Mouse (Mus musculus) lung, embryonic 15.5 days (tissue): ENCODE data around the gene Zdhhc18. TPM values are rescaled to one million over a fixed set of nuclear protein-coding genes. Genes with fewer than 3 reads are reported as not detected.

Experiments used
- ATAC-seq: fragments of 200-750 bp; cut with Nextera tagmentation; 2 replicates; pipeline ENCODE4 v1.8.0; 2017; ENCODE audit warnings: moderate number of reproducible peaks, borderline replicate concordance; ENCODE audit not compliant: low FRiP score, low TSS enrichment; ENCODE audit errors: extremely low read depth
- H3K27ac ChIP-seq: fragments of 300-500 bp; sonication (generic); 2 replicates; pipeline ENCODE4 v1.5.1; 2015; ENCODE audit warnings: moderate library complexity, mild to moderate bottlenecking, inconsistent platforms
- H3K27me3 ChIP-seq: fragments of 300-500 bp; sonication (generic); 2 replicates; pipeline ENCODE4 v1.6.1; 2015; ENCODE audit warnings: inconsistent platforms
- H3K36me3 ChIP-seq: fragments of 300-500 bp; sonication (generic); 2 replicates; pipeline ENCODE4 v1.6.1; 2015; ENCODE audit warnings: inconsistent platforms
- H3K4me1 ChIP-seq: fragments of 300-500 bp; sonication (generic); 2 replicates; pipeline ENCODE4 v1.6.1; 2015; ENCODE audit warnings: inconsistent platforms
- H3K4me2 ChIP-seq: fragments of 300-500 bp; sonication (generic); 2 replicates; pipeline ENCODE4 v1.6.1; 2015; ENCODE audit warnings: inconsistent platforms, mild to moderate bottlenecking, moderate library complexity
- H3K4me3 ChIP-seq: fragments of 300-500 bp; sonication (generic); 2 replicates; pipeline ENCODE4 v1.5.1; 2015; ENCODE audit warnings: mild to moderate bottlenecking, inconsistent platforms
- H3K9ac ChIP-seq: fragments of 300-500 bp; sonication (generic); 2 replicates; pipeline ENCODE4 v1.6.1; 2015; ENCODE audit warnings: inconsistent platforms
- H3K9me3 ChIP-seq: fragments of 300-500 bp; sonication (generic); 2 replicates; pipeline ENCODE4 v1.6.1; 2016; ENCODE audit warnings: inconsistent platforms
- WGBS: fragments of 180-500 bp; shearing (Covaris S2); methylation state at CpG from one replicate; pipeline ENCODE4 v1.1.7; 2015; 5-methylcytosine and 5-hydroxymethylcytosine counted together
- polyA plus RNA-seq: library from polyadenylated mRNA; unstranded; fragments of >200 nt; fragmentation: Nextera tagmentation; extraction: Ambion mirVana; gene quantifications from 2 replicates; pipeline ENCODE4 v1.2.1, GENCODE M21; 2015

Gene Zdhhc18
- polyA plus RNA-seq, 1 experiment from 2014 or later = 6.2 TPM

GRCm38 (mm10) chr4:133645680-133646079, 4.3 kb downstream of the Zdhhc18 start:
- no peaks in the 10 kb centered on the region for H3K27me3 ChIP-seq
- WGBS = 32% methylated on average over 21 of the region's 21 CpGs
- ATAC-seq = no peak

GRCm38 (mm10) chr4:133645195-133645594, 4.8 kb downstream of the Zdhhc18 start:
- no peak for ATAC-seq
- H3K4me2 ChIP-seq = no peak overlapping the region
- H3K9ac ChIP-seq = no peak overlapping the region
- H3K9me3 ChIP-seq = 0 out of 2 replicates have a peak, but pooled peaks cover 6% of the 10 kb centered on the region
- no peaks in the 10 kb centered on the region for H3K36me3 ChIP-seq
- H3K27me3 ChIP-seq = no peaks in the 10 kb centered on the region
- no peak overlapping the region for H3K4me3 ChIP-seq
- H3K27ac ChIP-seq = no peak overlapping the region
- WGBS = 85% methylated on average over 3 of the region's 3 CpGs
- 0 out of 2 replicates have a peak, but pooled peaks cover 3% of the 10 kb centered on the region for H3K4me1 ChIP-seq

More at GRCm38 (mm10) chr4:133645680-133646079, 4.3 kb downstream of the Zdhhc18 start:
- H3K4me1 ChIP-seq = 0 out of 2 replicates have a peak, but pooled peaks cover 3% of the 10 kb centered on the region
- no peak overlapping the region for H3K4me3 ChIP-seq
- H3K27ac ChIP-seq = no peak overlapping the region
- H3K36me3 ChIP-seq = no peaks in the 10 kb centered on the region
- peak overlapping the region; percentile 4; the same call in 1 of the 2 replicates for H3K4me2 ChIP-seq
- no peak overlapping the region for H3K9ac ChIP-seq
- H3K9me3 ChIP-seq = 0 out of 2 replicates have a peak, but pooled peaks cover 6% of the 10 kb centered on the region

GRCm38 (mm10) chr4:133634043-133634410, 15.9 kb downstream of the Zdhhc18 start:
- Histone ChIP-seq H3K27ac (no peak overlapping the region), H3K4me3 (no peak overlapping the region), H3K4me2 (no peak overlapping the region), H3K9me3 (no peaks in the 10 kb centered on the region), H3K27me3 (no peaks in the 10 kb centered on the region), H3K9ac (0 out of 2 replicates have a peak overlapping the region, but pooled peaks have one; percentile 89), H3K4me1 (peaks cover 27% of the 10 kb centered on the region), H3K36me3 (no peaks in the 10 kb centered on the region)
- ATAC-seq = no peak
- 75% methylated on average over 5 of the region's 5 CpGs for WGBS

- Histone ChIP-seq H3K36me3 (no peaks in the 10 kb centered on the region), H3K27ac (peak overlapping the region; percentile 59), H3K27me3 (no peaks in the 10 kb centered on the region), H3K9ac (peak overlapping the region; percentile 89), H3K4me3 (peak overlapping the region; percentile 84), H3K4me2 (peak overlapping the region; percentile 95), H3K9me3 (no peaks in the 10 kb centered on the region), H3K4me1 (peaks cover 27% of the 10 kb centered on the region)
- ATAC-seq = peak; percentile 85
- 7% methylated on average over 38 of the region's 47 CpGs for WGBS
Measured at GRCm38 (mm10) chr4:133633332-133634042, 16.5 kb downstream of the Zdhhc18 start.

- Histone ChIP-seq H3K36me3 (no peaks in the 10 kb centered on the region), H3K4me1 (peaks cover 27% of the 10 kb centered on the region), H3K9me3 (no peaks in the 10 kb centered on the region), H3K4me2 (peak overlapping the region; percentile 95), H3K4me3 (peak overlapping the region; percentile 84), H3K9ac (peak overlapping the region; percentile 89), H3K27me3 (no peaks in the 10 kb centered on the region), H3K27ac (peak overlapping the region; percentile 59)
- peak; percentile 40; the same call in 1 of the 2 replicates for ATAC-seq
- 1% methylated on average over 68 of the region's 69 CpGs for WGBS
Measured at GRCm38 (mm10) chr4:133632483-133633327, 17.2 kb downstream of the Zdhhc18 start.

- no peaks in the 10 kb centered on the region for H3K27me3 ChIP-seq
- ATAC-seq = no peak
- peak overlapping the region; percentile 59; the same call in 1 of the 2 replicates for H3K27ac ChIP-seq
- H3K9me3 ChIP-seq = no peaks in the 10 kb centered on the region
- peak overlapping the region; percentile 84 for H3K4me3 ChIP-seq
- WGBS = 33% methylated on average over 9 of the region's 9 CpGs
- peaks cover 2% of the 10 kb centered on the region; the same call in 1 of the 2 replicates for H3K36me3 ChIP-seq
- peak overlapping the region; percentile 95 for H3K4me2 ChIP-seq
- H3K4me1 ChIP-seq = peaks cover 30% of the 10 kb centered on the region
- peak overlapping the region; percentile 89 for H3K9ac ChIP-seq
Measured at GRCm38 (mm10) chr4:133631769-133632411, 18.1 kb downstream of the Zdhhc18 start.

- no peaks in the 10 kb centered on the region for H3K27me3 ChIP-seq
- peak overlapping the region; percentile 84; the same call in 1 of the 2 replicates for H3K4me3 ChIP-seq
- no peak overlapping the region; the same call in 1 of the 2 replicates for H3K27ac ChIP-seq
- H3K9me3 ChIP-seq = no peaks in the 10 kb centered on the region
- WGBS = 70% methylated on average over 14 of the region's 14 CpGs
- H3K9ac ChIP-seq = 0 out of 2 replicates have a peak overlapping the region, but pooled peaks have one; percentile 17
- peaks cover 33% of the 10 kb centered on the region for H3K4me1 ChIP-seq
- H3K4me2 ChIP-seq = peak overlapping the region; percentile 95
- peaks cover 3% of the 10 kb centered on the region; the same call in 1 of the 2 replicates for H3K36me3 ChIP-seq
- ATAC-seq = no peak
Measured at GRCm38 (mm10) chr4:133631071-133631768, 18.7 kb downstream of the Zdhhc18 start.

- Histone ChIP-seq H3K9ac (no peak overlapping the region), H3K27me3 (no peaks in the 10 kb centered on the region), H3K4me3 (no peak overlapping the region), H3K9me3 (no peaks in the 10 kb centered on the region), H3K4me2 (no peak overlapping the region), H3K27ac (no peak overlapping the region), H3K36me3 (peaks cover 7% of the 10 kb centered on the region; the same call in 1 of the 2 replicates), H3K4me1 (peaks cover 36% of the 10 kb centered on the region)
- 87% methylated on average over 8 of the region's 8 CpGs for WGBS
- no peak for ATAC-seq
Measured at GRCm38 (mm10) chr4:133630326-133630920, 19.5 kb downstream of the Zdhhc18 start.

GRCm38 (mm10) chr4:133629191-133629590, 20.8 kb downstream of the Zdhhc18 start:
- peaks cover 11% of the 10 kb centered on the region; the same call in 1 of the 2 replicates for H3K36me3 ChIP-seq
- H3K4me1 ChIP-seq = peaks cover 36% of the 10 kb centered on the region
- H3K4me2 ChIP-seq = no peak overlapping the region
- H3K9me3 ChIP-seq = no peaks in the 10 kb centered on the region
- H3K27ac ChIP-seq = no peak overlapping the region
- H3K9ac ChIP-seq = no peak overlapping the region
- 74% methylated on average over 7 of the region's 7 CpGs for WGBS
- no peaks in the 10 kb centered on the region for H3K27me3 ChIP-seq
- no peak overlapping the region for H3K4me3 ChIP-seq
- no peak for ATAC-seq

- H3K9ac ChIP-seq = no peak overlapping the region
- H3K36me3 ChIP-seq = peaks cover 12% of the 10 kb centered on the region; the same call in 1 of the 2 replicates
- H3K27me3 ChIP-seq = no peaks in the 10 kb centered on the region
- WGBS = 76% methylated on average over 2 of the region's 2 CpGs
- H3K4me2 ChIP-seq = no peak overlapping the region
- H3K4me1 ChIP-seq = peaks cover 36% of the 10 kb centered on the region
- no peak overlapping the region for H3K4me3 ChIP-seq
- ATAC-seq = no peak
- no peaks in the 10 kb centered on the region for H3K9me3 ChIP-seq
- H3K27ac ChIP-seq = no peak overlapping the region
Measured at GRCm38 (mm10) chr4:133628517-133628916, 21.4 kb downstream of the Zdhhc18 start.
